Mouse (Mus musculus): ENCODE results near the gene Pdcl2.

Gene Pdcl2

GRCm38 (mm10) chr5:76303745-76304451 lies 27.1 kb downstream of the Pdcl2 start:
- peak; percentile 76 for DNase-seq (ENCODE audit: low read depth, low spot score)

GRCm38 (mm10) chr5:76303379-76303744 lies 27.6 kb downstream of the Pdcl2 start:
- DNase-seq (ENCODE audit: low read depth, low spot score): no peak

GRCm38 (mm10) chr5:76302009-76302408 lies 28.9 kb downstream of the Pdcl2 start:
- no peak for DNase-seq (ENCODE audit: low read depth, low spot score)

GRCm38 (mm10) chr5:76289234-76289691 lies 41.7 kb downstream of the Pdcl2 start:
- no peak for DNase-seq (ENCODE audit: low read depth, low spot score)

GRCm38 (mm10) chr5:76288256-76288655 lies 42.7 kb downstream of the Pdcl2 start:
- DNase-seq (ENCODE audit: low read depth, low spot score): no peak

GRCm38 (mm10) chr5:76287062-76287461 lies 43.9 kb downstream of the Pdcl2 start:
- no peak for DNase-seq (ENCODE audit: low read depth, low spot score)

GRCm38 (mm10) chr5:76285699-76286098 lies 45.3 kb downstream of the Pdcl2 start:
- DNase-seq (ENCODE audit: low read depth, low spot score): no peak

- DNase-seq (ENCODE audit: low read depth, low spot score): no peak
Measured at GRCm38 (mm10) chr5:76283890-76284289, 47.1 kb downstream of the Pdcl2 start.

GRCm38 (mm10) chr5:76274977-76275376 lies 56.0 kb downstream of the Pdcl2 start:
- DNase-seq (ENCODE audit: low read depth, low spot score): no peak

Data from CD4-positive helper T cell, adult 2 months (primary cell).